Mouse (Mus musculus) megakaryocyte, embryonic 14.5 days (primary cell): Measurements from ENCODE around the gene Yae1d1.

Experiments used
- FLI1 ChIP-seq: IDR thresholded peaks from 2 replicates; pipeline ENCODE4 v1.6.1; 2012; ENCODE audit warnings: low read length, inconsistent platforms, mixed read lengths
- GATA1 ChIP-seq: IDR thresholded peaks from 3 replicates; pipeline ENCODE4 v1.6.1; 2012; ENCODE audit warnings: mixed read lengths, low read length, inconsistent platforms, borderline replicate concordance

DNA sequence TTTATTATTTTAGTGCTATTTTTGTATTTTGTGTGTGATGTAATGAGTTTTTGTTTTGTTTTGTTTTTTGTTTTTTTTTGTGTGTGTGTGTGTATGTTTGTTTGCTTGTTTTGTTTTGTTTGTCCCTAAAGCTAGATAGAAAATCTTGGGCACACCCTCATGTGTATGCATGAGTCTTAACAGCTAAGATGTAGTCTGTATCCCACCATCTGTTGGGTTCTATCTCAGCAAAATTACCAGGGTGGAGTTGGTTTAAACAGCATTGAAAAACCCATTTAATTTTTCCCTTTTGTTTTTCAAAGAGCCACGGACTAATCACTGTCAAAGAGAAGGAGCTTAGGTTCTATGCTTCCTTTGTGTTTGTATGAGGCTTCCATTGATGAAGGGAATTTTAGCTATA lies 38.9 kb downstream of the Yae1d1 start:
- no peak for TF ChIP-seq GATA1
- no peak for TF ChIP-seq FLI1
